Mouse (Mus musculus): Measurements from ENCODE around the gene Slc35a2. TPM values are rescaled to one million over a fixed set of nuclear protein-coding genes. Genes with fewer than 3 reads are reported as not detected.
"Not testable (repeated sequence)": the region's sequence is repeated elsewhere in the genome, so short reads cannot be mapped to it uniquely, and the experiment has no call there.

Gene Slc35a2
- polyA plus RNA-seq, 1 experiment from 2014 or later: 47.0 TPM

- H3K4me3 ChIP-seq (replicated peaks; ENCODE audit: low read length): no peak overlapping the region; the same call in 1 of the 2 replicates
- peak overlapping the region; percentile 67 for H3K4me2 ChIP-seq (ENCODE audit: low read depth, low read length)
- no peaks in the 10 kb centered on the region for H3K9me3 ChIP-seq (replicated peaks; ENCODE audit: control insufficient read depth, low read length)
- H3K4me1 ChIP-seq (ENCODE audit: control insufficient read depth, insufficient read depth, low read length): peaks cover 6% of the 10 kb centered on the region; the same call in 1 of the 2 replicates
- WGBS: 11% methylated on average over 11 of the region's 11 CpGs
- H3K27me3 ChIP-seq (ENCODE audit: control insufficient read depth, insufficient read depth, low read length): no peaks in the 10 kb centered on the region
- peak overlapping the region; percentile 46; the same call in 1 of the 2 replicates for H3K9ac ChIP-seq (ENCODE audit: low read length)
- H3K36me3 ChIP-seq (ENCODE audit: control insufficient read depth, insufficient read depth, low read length): no peaks in the 10 kb centered on the region
- no peak overlapping the region for H3K27ac ChIP-seq (ENCODE audit: low read length)
- no peak; the same call in 1 of the 2 replicates for ATAC-seq (ENCODE audit: insufficient read depth, low FRiP score)
Observed at GRCm38 (mm10) chrX:7879819-7880218, 4.0 kb upstream of the Slc35a2 start.

DNA sequence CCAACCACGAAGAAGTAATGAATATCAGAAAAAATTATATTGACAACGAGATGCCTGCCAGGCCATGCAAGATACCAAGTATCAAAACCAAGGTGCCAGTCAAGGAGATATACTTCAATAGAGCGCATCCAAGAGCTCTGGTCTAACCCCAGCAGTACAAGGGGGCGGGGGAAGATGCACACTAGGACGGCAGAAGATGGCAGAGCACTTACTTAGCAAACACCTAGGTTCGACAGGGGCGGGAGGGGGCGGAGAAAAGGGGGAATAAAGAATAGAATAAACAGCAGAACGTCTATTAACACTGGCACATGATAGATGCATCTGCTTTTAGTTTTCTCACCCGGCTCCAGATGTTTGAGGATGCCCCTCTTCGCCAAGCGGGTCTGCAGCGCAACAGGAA, 14.4 kb downstream of the Slc35a2 start:
- Histone ChIP-seq H3K27me3 (ENCODE audit: control insufficient read depth, insufficient read depth, low read length) (no peaks in the 10 kb centered on the region), H3K4me2 (ENCODE audit: low read depth, low read length) (peak overlapping the region; percentile 60), H3K36me3 (ENCODE audit: control insufficient read depth, insufficient read depth, low read length) (peaks cover 4% of the 10 kb centered on the region; the same call in 1 of the 2 replicates), H3K4me3 (replicated peaks; ENCODE audit: low read length) (peak overlapping the region; percentile 61), H3K9ac (ENCODE audit: low read length) (peak overlapping the region; percentile 62), H3K4me1 (ENCODE audit: control insufficient read depth, insufficient read depth, low read length) (no peaks in the 10 kb centered on the region), H3K27ac (ENCODE audit: low read length) (no peak overlapping the region), H3K9me3 (replicated peaks; ENCODE audit: control insufficient read depth, low read length) (no peaks in the 10 kb centered on the region)
- no peak for ATAC-seq (ENCODE audit: insufficient read depth, low FRiP score)
- WGBS: 23% methylated on average over 13 of the region's 13 CpGs

- Histone ChIP-seq H3K27ac (ENCODE audit: low read length) (peak within 1 kb of the TSS; percentile 83), H3K4me1 (ENCODE audit: control insufficient read depth, insufficient read depth, low read length) (no peaks in the 10 kb centered on the region), H3K4me3 (replicated peaks; ENCODE audit: low read length) (peak within 1 kb of the TSS; percentile 61), H3K9ac (ENCODE audit: low read length) (peak within 1 kb of the TSS; percentile 70), H3K4me2 (ENCODE audit: low read depth, low read length) (peak within 1 kb of the TSS; percentile 60), H3K36me3 (ENCODE audit: control insufficient read depth, insufficient read depth, low read length) (peaks cover 4% of the 10 kb centered on the region; the same call in 1 of the 2 replicates), H3K27me3 (ENCODE audit: control insufficient read depth, insufficient read depth, low read length) (no peaks in the 10 kb centered on the region), H3K9me3 (replicated peaks; ENCODE audit: control insufficient read depth, low read length) (no peaks in the 10 kb centered on the region)
- WGBS: 13% methylated on average over 61 of the region's 62 CpGs
- ATAC-seq (ENCODE audit: insufficient read depth, low FRiP score): peak; percentile 99
Observed at GRCm38 (mm10) chrX:7898880-7899874, 15.3 kb downstream of the Slc35a2 start, which contains the start of the genes Pqbp1 and Timm17b. Gene Pqbp1, minus strand, starts transcription at chrX:7899269. Gene Timm17b, plus strand, starts transcription at chrX:7899357.

- Histone ChIP-seq H3K9me3 (replicated peaks; ENCODE audit: control insufficient read depth, low read length) (no peaks in the 10 kb centered on the region; the same call in 1 of the 2 replicates), H3K27ac (ENCODE audit: low read length) (no peak overlapping the region), H3K27me3 (ENCODE audit: control insufficient read depth, insufficient read depth, low read length) (no peaks in the 10 kb centered on the region), H3K4me2 (ENCODE audit: low read depth, low read length) (no peak overlapping the region), H3K36me3 (ENCODE audit: control insufficient read depth, insufficient read depth, low read length) (no peaks in the 10 kb centered on the region), H3K9ac (ENCODE audit: low read length) (no peak overlapping the region), H3K4me3 (replicated peaks; ENCODE audit: low read length) (no peak overlapping the region), H3K4me1 (ENCODE audit: control insufficient read depth, insufficient read depth, low read length) (no peaks in the 10 kb centered on the region)
- WGBS: 94% methylated on average over 5 of the region's 5 CpGs
- ATAC-seq (ENCODE audit: insufficient read depth, low FRiP score): no peak
Observed at GRCm38 (mm10) chrX:7904441-7904840, 20.6 kb downstream of the Slc35a2 start.

- Histone ChIP-seq H3K4me1 (ENCODE audit: control insufficient read depth, insufficient read depth, low read length) (no peaks in the 10 kb centered on the region), H3K27ac (ENCODE audit: low read length) (no peak within 1 kb of the TSS), H3K36me3 (ENCODE audit: control insufficient read depth, insufficient read depth, low read length) (no peaks in the 10 kb centered on the region), H3K9ac (ENCODE audit: low read length) (no peak within 1 kb of the TSS), H3K4me2 (ENCODE audit: low read depth, low read length) (no peak within 1 kb of the TSS), H3K27me3 (ENCODE audit: control insufficient read depth, insufficient read depth, low read length) (no peaks in the 10 kb centered on the region), H3K9me3 (replicated peaks; ENCODE audit: control insufficient read depth, low read length) (no peaks in the 10 kb centered on the region; the same call in 1 of the 2 replicates), H3K4me3 (replicated peaks; ENCODE audit: low read length) (no peak within 1 kb of the TSS)
- 90% methylated on average over 5 of the region's 5 CpGs for WGBS
- no peak for ATAC-seq (ENCODE audit: insufficient read depth, low FRiP score)
Observed at GRCm38 (mm10) chrX:7907735-7908134, 23.9 kb downstream of the Slc35a2 start, which contains the start of gene Gm10491. Gene Gm10491, minus strand, starts transcription at chrX:7907835.

DNA sequence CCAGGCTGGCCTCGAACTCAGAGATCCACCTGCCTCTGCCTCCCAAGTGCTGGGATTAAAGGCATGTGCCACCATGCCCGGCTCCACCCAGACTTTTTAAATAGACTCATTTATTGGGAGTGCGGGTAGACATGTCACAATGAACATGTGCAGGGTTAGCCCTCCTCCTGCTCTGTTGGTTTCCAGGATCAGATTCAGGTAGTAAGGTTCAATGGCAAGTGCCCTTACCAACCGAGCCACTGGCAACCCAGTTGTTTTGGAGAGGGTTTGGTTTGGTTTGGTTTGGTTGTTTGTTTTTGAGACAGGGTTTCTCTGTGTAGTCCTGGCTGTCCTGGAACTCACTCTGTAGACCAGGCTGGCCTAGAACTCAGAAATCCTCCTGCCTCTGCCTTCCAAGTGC, 25.4 kb downstream of the Slc35a2 start, which contains the start of gene Gm10490:
Gm10490 (plus strand) TSS at position 301 of the 400 bp plus-strand sequence.
- not testable (repeated sequence) for ATAC-seq (ENCODE audit: insufficient read depth, low FRiP score); H3K4me3 ChIP-seq (replicated peaks; ENCODE audit: low read length); H3K9me3 ChIP-seq (replicated peaks; ENCODE audit: control insufficient read depth, low read length)

DNA sequence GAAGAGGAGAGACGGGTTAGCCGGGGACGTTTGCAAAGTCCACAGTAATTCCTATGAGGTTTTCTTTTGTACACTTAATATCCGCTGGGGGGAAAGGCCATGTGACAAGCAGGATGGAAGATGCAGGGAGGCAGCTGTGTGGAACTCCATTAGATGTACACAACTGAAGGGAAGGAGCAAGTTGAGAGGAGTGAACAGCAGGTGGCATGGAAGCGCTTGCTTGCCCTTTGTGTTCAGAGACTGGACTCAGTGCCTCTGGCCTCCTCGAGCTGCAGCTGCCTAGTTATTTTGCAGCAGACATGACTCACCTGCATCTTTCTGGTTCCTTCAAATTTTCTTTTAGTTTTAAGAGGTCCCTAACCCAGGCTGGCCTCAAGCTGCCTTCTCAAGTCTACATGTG, 26.6 kb downstream of the Slc35a2 start:
- H3K36me3 ChIP-seq (ENCODE audit: control insufficient read depth, insufficient read depth, low read length): no peaks in the 10 kb centered on the region
- no peak overlapping the region for H3K27ac ChIP-seq (ENCODE audit: low read length)
- no peak for ATAC-seq (ENCODE audit: insufficient read depth, low FRiP score)
- no peak overlapping the region for H3K4me2 ChIP-seq (ENCODE audit: low read depth, low read length)
- 46% methylated on average over 6 of the region's 6 CpGs for WGBS
- H3K27me3 ChIP-seq (ENCODE audit: control insufficient read depth, insufficient read depth, low read length): no peaks in the 10 kb centered on the region
- H3K9me3 ChIP-seq (replicated peaks; ENCODE audit: control insufficient read depth, low read length): no peaks in the 10 kb centered on the region; the same call in 1 of the 2 replicates
- no peak overlapping the region for H3K9ac ChIP-seq (ENCODE audit: low read length)
- no peaks in the 10 kb centered on the region for H3K4me1 ChIP-seq (ENCODE audit: control insufficient read depth, insufficient read depth, low read length)
- H3K4me3 ChIP-seq (replicated peaks; ENCODE audit: low read length): no peak overlapping the region

More for the DNA sequence above, 25.4 kb downstream of the Slc35a2 start, which contains the start of gene Gm10490:
- not testable (repeated sequence) for H3K27ac ChIP-seq (ENCODE audit: low read length); H3K4me1 ChIP-seq (ENCODE audit: control insufficient read depth, insufficient read depth, low read length); H3K4me2 ChIP-seq (ENCODE audit: low read depth, low read length); H3K9ac ChIP-seq (ENCODE audit: low read length); H3K27me3 ChIP-seq (ENCODE audit: control insufficient read depth, insufficient read depth, low read length); H3K36me3 ChIP-seq (ENCODE audit: control insufficient read depth, insufficient read depth, low read length)
- WGBS: 94% methylated on average over 4 of the region's 4 CpGs

GRCm38 (mm10) chrX:7915669-7916068, 31.8 kb downstream of the Slc35a2 start:
- H3K4me2 ChIP-seq (ENCODE audit: low read depth, low read length); H3K27ac ChIP-seq (ENCODE audit: low read length); H3K9ac ChIP-seq (ENCODE audit: low read length); H3K4me3 ChIP-seq (replicated peaks; ENCODE audit: low read length); H3K27me3 ChIP-seq (ENCODE audit: control insufficient read depth, insufficient read depth, low read length); ATAC-seq (ENCODE audit: insufficient read depth, low FRiP score); H3K4me1 ChIP-seq (ENCODE audit: control insufficient read depth, insufficient read depth, low read length); H3K9me3 ChIP-seq (replicated peaks; ENCODE audit: control insufficient read depth, low read length); H3K36me3 ChIP-seq (ENCODE audit: control insufficient read depth, insufficient read depth, low read length): not testable (repeated sequence)
- 17% methylated on average over 3 of the region's 3 CpGs for WGBS

DNA sequence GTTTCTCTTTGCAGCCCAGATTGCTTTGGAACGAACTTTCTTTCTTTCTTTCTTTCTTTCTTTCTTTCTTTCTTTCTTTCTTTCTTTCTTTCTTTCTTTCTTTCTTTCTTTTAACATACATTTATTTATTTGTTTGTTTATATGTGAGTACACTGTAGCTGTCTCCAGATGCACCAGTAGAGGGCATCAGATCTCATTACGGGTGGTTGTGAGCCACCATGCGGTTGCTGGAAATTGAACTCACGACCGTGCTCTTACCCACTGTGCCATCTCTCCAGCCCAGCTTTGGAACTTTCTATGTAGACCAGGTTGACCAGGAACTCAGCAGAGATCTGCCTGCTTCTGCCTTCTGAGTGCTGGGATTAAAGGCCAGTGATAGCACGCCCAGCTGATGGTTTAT, 34.1 kb downstream of the Slc35a2 start:
- H3K4me2 ChIP-seq (ENCODE audit: low read depth, low read length); H3K27ac ChIP-seq (ENCODE audit: low read length); H3K36me3 ChIP-seq (ENCODE audit: control insufficient read depth, insufficient read depth, low read length); H3K9me3 ChIP-seq (replicated peaks; ENCODE audit: control insufficient read depth, low read length); H3K4me1 ChIP-seq (ENCODE audit: control insufficient read depth, insufficient read depth, low read length); H3K9ac ChIP-seq (ENCODE audit: low read length); ATAC-seq (ENCODE audit: insufficient read depth, low FRiP score); H3K4me3 ChIP-seq (replicated peaks; ENCODE audit: low read length): not testable (repeated sequence)
- H3K27me3 ChIP-seq (ENCODE audit: control insufficient read depth, insufficient read depth, low read length): peaks cover 18% of the 10 kb centered on the region
- 71% methylated on average over 6 of the region's 6 CpGs for WGBS
